Mouse (Mus musculus) gastrocnemius, adult 2 months (tissue): ENCODE measurements around the gene Galnt3. TPM values are rescaled to one million over a fixed set of nuclear protein-coding genes. Genes with fewer than 3 reads are reported as not detected.

ENCODE experiments used
- DNase-seq: peaks from one replicate; pipeline ENCODE4 v3.0.0; 2022
- H3K27ac ChIP-seq: fragments of 200-600 bp; 2 replicates; pipeline ENCODE4 v1.8.1; 2022; ENCODE audit warnings: mild to moderate bottlenecking
- H3K4me3 ChIP-seq: fragments of 200-600 bp; 2 replicates; pipeline ENCODE4 v1.8.1; 2022; ENCODE audit warnings: mild to moderate bottlenecking, moderate library complexity
- CTCF ChIP-seq: fragments of 200-600 bp; IDR thresholded peaks from 2 replicates; pipeline ENCODE4 v1.8.1; 2022; ENCODE audit warnings: antibody characterized with exemption, mild to moderate bottlenecking, moderate library complexity
- intact Hi-C: fragments of 180-260 bp; cut with DNase I; formaldehyde crosslinking; loops from one replicate; pipeline ENCODE4 v1.15.1; 2025
- total RNA-seq, 2 experiments: library from RNA; stranded (reverse); gene quantifications; 2 replicates each; pipeline ENCODE4 v1.2.3; 2021

The Galnt3 gene
- total RNA-seq, 2 experiments from 2014 or later: 0.10 TPM; not detected in 1

- intact Hi-C loops: no loop called here
- no peak overlapping the region for H3K4me3 ChIP-seq
- no peak overlapping the region for H3K27ac ChIP-seq
- DNase-seq: no peak
- TF ChIP-seq CTCF: no peak
These were observed 24.0 kb downstream of the Galnt3 start for GRCm38 (mm10) chr2:66100671-66101351.

GRCm38 (mm10) chr2:66100239-66100638 is 24.6 kb downstream of the Galnt3 start:
- DNase-seq: no peak
- Histone ChIP-seq H3K27ac (no peak overlapping the region), H3K4me3 (no peak overlapping the region)
- no peak for TF ChIP-seq CTCF
- intact Hi-C loops: no loop called here

- Histone ChIP-seq H3K27ac (no peak overlapping the region), H3K4me3 (no peak overlapping the region)
- intact Hi-C loops: no loop called here
- DNase-seq: no peak
- TF ChIP-seq CTCF: no peak
These were observed 30.1 kb downstream of the Galnt3 start for GRCm38 (mm10) chr2:66094622-66095181.

- intact Hi-C loops: no loop called here
- Histone ChIP-seq H3K27ac (no peak overlapping the region), H3K4me3 (no peak overlapping the region)
- DNase-seq: no peak
- TF ChIP-seq CTCF: no peak
These were observed 33.5 kb downstream of the Galnt3 start for GRCm38 (mm10) chr2:66091296-66091695.

GRCm38 (mm10) chr2:66081876-66082275 is 42.9 kb downstream of the Galnt3 start:
- Histone ChIP-seq H3K27ac (no peak overlapping the region), H3K4me3 (no peak overlapping the region)
- intact Hi-C loops: no loop called here
- TF ChIP-seq CTCF: no peak
- no peak for DNase-seq

GRCm38 (mm10) chr2:66080731-66081130 is 44.1 kb downstream of the Galnt3 start:
- TF ChIP-seq CTCF: no peak
- no peak overlapping the region for H3K27ac ChIP-seq
- intact Hi-C loops: no loop called here
- H3K4me3 ChIP-seq: no peak overlapping the region
- DNase-seq: no peak

- Histone ChIP-seq H3K27ac (no peak overlapping the region), H3K4me3 (no peak overlapping the region)
- no peak for TF ChIP-seq CTCF
- intact Hi-C loops: no loop called here
- DNase-seq: no peak
These were observed 55.3 kb downstream of the Galnt3 start for GRCm38 (mm10) chr2:66069454-66069853.

GRCm38 (mm10) chr2:66063291-66063690 is 61.5 kb downstream of the Galnt3 start:
- Histone ChIP-seq H3K27ac (no peak overlapping the region), H3K4me3 (no peak overlapping the region)
- DNase-seq: no peak
- intact Hi-C loops: no loop called here
- TF ChIP-seq CTCF: no peak

- TF ChIP-seq CTCF: no peak
- intact Hi-C loops: no loop called here
These were observed 80.2 kb downstream of the Galnt3 start for GRCm38 (mm10) chr2:66044405-66045089.

GRCm38 (mm10) chr2:66043441-66044404 is 81.1 kb downstream of the Galnt3 start:
- TF ChIP-seq CTCF: no peak
- no peak for DNase-seq
- H3K4me3 ChIP-seq: no peak overlapping the region
- intact Hi-C loops: no loop called here
- no peak overlapping the region for H3K27ac ChIP-seq

More at GRCm38 (mm10) chr2:66044405-66045089, 80.2 kb downstream of the Galnt3 start:
- no peak overlapping the region for H3K4me3 ChIP-seq
- no peak overlapping the region for H3K27ac ChIP-seq
- DNase-seq: no peak

GRCm38 (mm10) chr2:66041917-66042419 is 82.8 kb downstream of the Galnt3 start:
- DNase-seq: peak; percentile 23
- H3K4me3 ChIP-seq: peak overlapping the region; percentile 9
- H3K27ac ChIP-seq: no peak overlapping the region
- peak; percentile 50 for TF ChIP-seq CTCF
- intact Hi-C loops: no loop called here

- H3K27ac ChIP-seq: no peak overlapping the region
- no peak for TF ChIP-seq CTCF
- no peak overlapping the region for H3K4me3 ChIP-seq
- intact Hi-C loops: no loop called here
- DNase-seq: no peak
These were observed 83.4 kb downstream of the Galnt3 start for GRCm38 (mm10) chr2:66041203-66041916.
